Mouse (Mus musculus) frontal cortex, postnatal 14 days (tissue): ENCODE measurements at regions not wholly inside any gene's neighbourhood (a gene's known extent, or its start where the extent isn't known, plus 50 kb on each side); places are given as distances from the start of the nearest gene placed in this dataset.

Experiments used
- DNase-seq, 2 experiments: peaks; one replicate each; pipeline ENCODE4 v3.0.0; 2022; ENCODE audit warnings: low spot score in 2 of 2

DNA sequence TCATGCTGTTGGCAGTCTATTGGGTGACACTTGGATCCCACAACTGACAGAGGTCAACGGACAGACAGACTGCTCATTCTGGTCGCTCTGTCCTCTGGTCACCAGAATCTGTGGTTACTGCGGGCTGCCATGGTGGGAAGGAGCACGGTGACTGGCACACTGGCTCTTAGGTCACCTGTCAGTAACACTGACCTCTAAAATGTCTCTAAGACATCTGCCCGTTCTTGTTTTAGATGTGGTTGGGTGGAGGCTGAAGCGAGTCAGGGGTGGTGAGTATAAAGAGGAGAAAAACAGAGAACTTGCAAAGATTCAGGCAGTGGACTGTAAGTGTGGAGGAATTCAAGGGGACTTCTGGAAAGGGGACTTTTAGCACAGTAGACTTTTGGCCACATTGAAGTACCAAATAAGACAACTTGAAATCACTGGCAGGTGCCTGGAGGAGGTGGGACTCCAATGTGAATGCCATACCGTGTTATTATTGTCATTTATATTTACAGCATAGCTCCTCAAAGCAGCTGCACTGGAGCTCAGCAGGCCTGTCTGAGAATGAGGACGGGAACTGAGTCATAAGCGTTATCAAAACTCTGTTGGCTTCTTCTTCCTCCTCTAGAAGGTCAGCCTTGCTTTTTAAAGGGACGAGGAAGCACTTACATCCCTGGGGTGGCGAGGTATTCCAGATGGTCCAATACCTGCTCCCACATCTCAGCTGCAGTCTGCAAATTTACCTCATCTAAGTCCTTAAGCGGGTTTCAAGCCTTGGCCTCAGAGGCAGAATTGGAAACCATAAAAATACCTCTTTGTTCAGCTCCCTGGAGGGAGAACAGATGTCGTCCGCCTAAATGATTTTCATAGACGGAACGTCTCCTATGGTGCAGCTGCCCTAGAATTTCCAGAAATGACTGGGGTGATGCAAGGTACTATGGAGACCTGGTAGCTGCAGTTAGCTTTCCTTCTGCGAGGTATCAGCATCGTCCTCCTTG is 351.3 kb downstream of the Nuak1 start:
- DNase-seq = no peak

DNA sequence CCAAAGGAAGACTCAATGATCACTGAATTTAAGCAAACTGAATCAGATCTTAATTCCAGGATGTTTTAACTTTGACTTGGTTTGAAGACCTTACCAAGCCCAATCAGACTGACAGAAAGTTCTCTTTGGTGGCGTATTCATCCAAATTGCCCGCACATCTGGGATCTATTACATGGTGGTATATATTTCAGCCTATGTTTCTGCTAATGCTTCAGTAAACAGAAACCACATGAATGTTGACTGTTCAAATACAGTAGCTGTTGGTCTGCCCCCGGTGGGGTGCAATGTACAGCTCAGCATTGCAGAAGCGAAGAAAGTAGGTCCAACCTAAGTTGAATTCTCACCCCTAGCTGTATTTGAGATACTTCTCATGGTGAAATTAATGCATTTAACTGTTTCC is 346.5 kb downstream of the Nuak1 start:
- no peak for DNase-seq

DNA sequence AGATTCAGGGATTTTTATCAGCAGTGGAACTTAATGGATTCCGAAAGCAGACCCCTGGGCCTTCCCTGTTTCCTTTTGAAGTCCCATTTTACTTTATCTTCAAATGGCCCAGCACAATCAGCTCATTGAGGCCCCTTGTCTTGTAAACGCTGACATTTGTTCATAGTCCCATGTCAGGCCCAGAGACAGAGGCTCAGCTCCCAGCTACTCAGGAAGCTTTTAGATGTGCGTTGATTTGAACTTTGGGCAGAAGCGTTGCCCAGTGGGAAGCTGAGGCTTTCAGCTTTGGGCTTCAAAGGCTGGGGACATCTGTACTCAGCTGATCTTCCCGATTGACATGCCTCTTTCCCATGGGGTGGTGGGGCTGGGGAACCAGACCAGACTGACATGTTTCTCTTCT is 343.2 kb downstream of the Nuak1 start:
- DNase-seq = no peak

DNA sequence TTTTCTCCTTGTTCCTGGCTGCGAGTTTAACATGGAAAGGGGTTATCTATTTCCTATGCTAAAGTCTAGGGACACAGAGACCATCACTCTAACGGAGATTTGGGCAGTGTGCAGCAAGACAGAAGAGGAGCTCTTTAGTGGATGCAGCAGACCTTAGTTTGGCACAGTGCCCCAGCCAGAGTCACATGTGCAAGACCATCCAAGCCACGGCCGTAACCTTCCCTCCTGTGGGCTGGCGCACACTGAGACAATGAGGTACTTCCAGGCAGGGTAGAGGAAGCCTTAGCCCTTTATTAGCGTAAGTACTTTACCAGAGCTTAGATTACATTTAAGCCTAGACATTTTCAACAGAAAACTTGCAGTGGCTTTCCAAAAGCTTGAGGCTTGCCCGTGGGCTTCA is 336.4 kb downstream of the Nuak1 start:
- no peak for DNase-seq

DNA sequence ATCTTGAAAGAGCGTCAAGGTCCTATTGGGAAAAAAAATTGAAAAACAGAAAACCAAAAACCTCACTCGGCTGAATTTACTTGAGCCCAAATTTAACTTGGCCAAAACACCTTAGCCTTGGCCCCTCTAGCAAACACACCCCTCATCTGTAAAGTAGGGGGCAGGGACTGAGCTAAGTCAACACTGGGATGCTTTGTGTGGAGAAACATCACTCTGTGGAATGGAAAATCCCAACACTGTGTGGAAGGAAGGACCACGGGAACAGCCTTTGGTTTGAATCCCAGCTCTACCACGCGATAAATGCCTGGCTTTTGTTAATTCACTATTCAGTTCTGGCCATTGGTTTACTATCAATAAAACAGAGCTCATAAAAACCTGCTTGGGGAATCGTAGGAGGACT is 335.8 kb downstream of the Nuak1 start:
- DNase-seq = no peak

DNA sequence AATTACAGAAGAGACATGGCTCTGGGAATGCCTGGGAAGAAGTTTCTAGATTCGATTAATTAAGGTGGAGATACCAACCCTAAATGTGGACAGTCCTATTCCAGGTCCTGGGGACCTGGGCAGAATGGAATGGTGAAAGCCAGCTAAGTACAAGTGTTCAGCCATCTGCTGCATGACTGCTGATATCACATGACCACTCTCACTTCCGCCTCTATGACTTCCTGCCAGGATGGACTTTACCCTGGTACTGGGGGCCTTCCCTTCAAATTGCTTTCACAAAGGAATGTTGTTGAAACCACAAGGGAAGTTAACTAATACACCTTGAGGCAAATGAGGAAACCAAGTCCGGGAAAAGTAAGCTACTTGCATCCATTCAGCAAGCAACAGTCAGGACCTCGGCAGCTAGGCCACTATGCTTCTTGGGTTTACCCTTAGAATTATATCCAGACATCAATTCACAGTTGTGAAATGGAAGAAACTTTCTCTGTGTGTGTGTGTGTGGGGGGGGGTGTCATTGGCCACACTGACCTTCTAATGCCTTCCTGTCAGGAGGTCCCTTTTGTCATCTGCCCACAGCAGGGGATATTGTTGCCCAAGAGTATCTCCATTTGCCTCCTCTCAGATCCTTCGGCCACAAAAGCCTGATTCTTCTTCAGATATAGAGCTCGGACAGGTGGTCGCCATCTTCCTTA is 330.6 kb downstream of the Nuak1 start:
- DNase-seq = no peak

DNA sequence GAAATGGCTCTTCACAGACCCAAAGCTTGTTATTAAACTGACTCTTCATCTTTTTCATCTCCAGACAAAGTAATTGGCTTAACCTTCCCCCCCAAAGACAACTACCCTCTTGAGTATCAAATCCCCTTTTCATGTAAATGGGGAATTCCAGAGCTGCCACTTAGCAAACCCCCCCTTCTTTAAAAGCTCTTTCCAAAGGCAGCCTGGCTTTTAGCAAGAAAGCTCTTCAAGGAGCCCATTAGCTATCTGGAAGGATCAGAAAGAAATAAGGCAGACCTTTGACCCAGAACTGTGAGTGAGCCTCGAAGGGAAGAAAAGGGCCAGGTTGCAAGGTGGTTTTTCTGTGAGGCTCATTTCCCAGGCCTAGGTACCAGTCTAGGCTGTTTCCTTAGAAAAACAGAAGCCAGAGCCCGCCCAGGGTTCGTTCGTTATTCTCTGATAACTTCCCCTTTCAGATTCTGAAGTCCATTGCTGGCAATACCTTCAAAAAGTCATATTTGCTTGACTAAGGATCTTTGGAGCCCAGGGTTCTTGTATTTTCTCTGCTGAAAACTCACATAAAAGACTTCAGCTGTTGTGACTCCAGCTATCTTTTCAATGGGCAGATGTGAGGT is 329.9 kb downstream of the Nuak1 start:
- no peak for DNase-seq

DNA sequence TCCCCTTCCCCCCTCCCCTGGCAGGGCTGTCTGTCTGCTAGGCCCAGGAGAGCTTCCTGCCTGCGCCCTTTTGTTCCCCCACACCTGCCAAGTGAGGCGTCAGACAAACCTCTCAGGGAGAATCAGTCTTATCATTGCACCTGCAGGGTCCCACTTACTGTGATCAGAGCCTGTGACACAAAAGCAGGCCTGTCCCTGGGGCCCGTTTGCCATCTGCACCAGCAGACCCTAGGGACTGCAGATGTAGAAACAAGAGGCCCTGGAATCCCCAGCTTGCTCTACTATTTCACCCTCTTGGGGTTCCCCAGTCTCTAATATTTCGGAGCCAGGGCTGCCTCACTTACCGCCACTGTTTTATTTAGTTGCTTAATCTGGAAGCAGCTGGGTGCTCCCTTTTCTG is 328.9 kb downstream of the Nuak1 start:
- DNase-seq = no peak

- no peak for DNase-seq
Observed at GRCm38 (mm10) chr10:84111909-84112308, 328.5 kb downstream of the Nuak1 start.

DNA sequence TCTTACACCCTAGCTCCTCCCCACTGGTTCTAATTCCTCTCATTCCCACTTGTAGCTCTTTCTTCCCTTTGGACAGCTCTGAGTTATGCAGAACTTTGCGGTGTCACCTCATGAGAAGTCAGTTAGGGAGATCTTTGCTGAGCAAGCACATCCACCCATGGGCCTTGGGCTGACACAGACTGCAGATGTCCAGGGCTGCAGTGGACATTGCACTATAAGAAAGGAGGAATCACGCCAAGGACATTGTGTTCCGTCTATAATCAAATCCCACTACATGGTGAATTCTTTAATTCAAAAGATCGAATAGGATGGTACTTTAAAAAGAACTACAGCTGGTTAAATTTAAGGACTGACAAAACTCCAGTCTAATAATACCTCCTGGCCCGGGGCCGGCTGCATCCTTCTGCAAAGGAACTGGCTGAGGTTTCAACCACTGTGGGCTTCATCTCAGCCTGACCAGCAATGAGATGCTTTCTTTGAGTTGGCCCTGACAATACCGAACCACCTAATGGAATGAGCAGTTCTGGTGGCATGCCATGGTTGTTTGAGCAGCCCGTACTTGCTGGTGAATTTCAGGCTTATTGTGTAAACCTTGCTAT is 320.3 kb downstream of the Nuak1 start:
- DNase-seq = no peak

DNA sequence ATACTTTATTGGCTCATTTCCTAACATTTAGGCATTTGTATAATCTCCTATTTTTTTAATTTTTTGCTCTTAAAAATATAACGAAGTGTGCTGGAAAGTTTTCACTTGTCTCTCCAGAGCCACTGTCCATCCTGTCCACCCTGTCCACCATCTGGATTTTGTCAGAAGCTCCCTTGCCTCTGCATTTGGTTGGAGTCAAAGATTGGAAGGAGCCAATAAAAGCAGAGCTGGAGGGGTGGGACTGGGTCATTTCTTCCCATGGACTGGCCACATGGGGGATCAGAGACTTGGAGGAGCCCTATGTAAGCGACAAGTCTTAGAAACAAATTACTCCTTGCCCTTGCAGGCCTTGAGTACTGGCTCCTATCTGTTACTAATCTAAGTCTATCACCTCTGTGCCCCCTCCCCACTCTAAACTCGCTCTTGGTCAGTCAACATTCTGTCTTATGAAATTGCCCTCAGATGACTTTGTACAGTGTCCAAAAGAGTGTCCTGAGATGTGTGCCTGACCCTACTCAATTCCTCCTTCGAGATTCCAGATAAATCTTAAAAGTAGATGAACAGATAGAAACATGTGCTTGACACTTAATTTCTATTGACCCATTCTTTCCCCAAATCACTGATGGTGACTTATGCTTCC is 303.3 kb downstream of the Nuak1 start:
- DNase-seq = no peak

DNA sequence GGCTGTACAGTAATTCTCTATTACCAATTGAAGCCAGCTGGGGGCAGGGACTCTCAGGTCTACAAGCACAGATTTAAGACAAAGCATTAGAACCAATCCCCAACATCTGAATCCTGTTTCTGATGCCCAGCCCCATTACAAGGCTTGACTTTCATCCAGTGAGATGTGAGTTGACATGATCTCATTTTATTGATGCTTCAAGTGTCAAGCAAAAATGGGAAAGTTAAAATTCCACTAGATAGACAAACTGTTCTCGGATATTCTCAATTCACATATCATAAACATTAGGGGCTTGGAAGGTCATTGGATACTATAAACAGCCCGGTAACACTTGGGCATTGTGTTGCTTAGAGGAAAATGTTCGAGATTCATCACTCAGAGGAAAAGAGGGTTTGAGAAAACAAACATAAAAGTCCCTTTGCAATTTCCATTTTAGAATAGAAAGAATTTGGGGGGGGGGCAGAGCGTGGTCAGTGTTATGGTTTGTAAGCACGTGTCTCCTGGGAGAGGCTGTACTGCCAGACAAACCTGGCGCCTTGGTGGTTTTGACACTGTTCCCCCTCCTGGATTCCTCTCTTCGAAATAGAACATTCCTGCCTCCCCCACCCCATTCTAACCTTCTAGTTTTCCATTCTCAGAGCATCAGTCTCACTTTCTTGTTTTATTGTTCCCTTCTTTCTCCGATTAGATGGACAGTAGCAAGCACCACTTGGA is 297.5 kb downstream of the Nuak1 start:
- no peak for DNase-seq

DNA sequence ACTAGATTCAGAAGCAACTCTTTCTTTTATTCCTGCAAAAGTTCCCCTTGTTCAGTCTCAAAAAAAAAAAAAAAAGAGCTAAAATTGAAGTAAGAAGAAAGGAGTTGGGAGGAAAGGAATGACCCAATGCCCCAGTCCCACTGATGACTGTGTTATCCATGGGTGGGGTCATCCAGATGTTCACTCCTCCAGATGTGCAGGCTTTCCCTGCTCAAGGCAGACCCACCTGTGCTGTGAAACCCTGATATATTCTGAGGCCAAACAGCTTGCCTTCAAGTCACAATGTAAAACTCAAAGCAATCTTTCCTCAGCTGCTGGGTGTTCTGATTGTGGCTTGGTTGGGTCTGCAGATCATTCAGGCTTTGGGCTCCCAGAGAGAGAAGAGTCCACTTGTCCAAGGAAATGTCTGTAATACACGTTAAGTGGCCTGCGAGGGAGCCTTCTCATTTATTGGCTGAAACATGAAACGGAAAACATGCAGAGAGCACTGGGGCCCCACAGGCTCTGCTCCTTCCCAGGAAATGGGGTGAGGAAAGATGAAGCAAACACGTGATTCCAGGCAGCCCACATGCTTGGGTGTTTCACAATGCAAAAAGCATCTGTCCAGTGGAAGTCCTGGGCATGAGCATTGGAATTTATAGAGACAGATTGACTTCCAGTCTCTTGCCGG is 296.6 kb downstream of the Nuak1 start:
- no peak for DNase-seq

GRCm38 (mm10) chr10:84144344-84144687 is 296.1 kb downstream of the Nuak1 start:
- no peak for DNase-seq

DNA sequence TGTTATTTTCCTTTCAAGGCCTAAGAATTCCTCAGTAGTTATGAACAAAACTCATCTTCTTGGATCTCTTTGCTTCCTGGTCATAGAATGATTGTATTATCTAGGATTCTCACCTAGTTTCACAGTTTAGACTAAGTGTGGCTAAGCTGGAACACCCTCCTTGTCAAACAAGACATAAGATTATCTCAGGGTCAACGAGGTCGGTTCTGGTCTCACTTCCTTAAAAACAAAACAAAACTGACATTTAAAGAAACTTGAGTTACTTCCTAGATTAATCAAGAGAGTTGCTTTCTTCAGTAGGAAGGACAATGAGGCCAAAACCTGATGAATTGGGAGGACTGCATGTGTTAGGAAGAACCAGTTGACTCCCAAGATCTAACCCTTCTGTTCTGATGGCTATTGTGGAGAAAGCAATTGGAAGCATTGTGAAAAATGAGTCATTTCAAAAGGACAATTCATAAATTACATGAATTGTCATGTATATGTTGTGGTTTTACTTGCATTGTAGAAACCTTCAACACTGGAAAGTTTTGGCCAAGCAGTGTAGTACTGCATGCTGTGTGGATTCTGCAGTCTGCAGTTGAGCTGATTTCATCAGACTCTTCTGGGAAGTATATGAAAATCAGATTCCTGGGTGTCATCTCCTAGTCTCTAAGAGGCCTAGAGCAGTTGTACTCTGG is 293.0 kb downstream of the Nuak1 start:
- no peak for DNase-seq

GRCm38 (mm10) chr10:84163752-84164151 is 276.6 kb downstream of the Nuak1 start:
- DNase-seq = no peak

GRCm38 (mm10) chr10:84165832-84166567 is 274.4 kb downstream of the Nuak1 start:
- no peak for DNase-seq

DNA sequence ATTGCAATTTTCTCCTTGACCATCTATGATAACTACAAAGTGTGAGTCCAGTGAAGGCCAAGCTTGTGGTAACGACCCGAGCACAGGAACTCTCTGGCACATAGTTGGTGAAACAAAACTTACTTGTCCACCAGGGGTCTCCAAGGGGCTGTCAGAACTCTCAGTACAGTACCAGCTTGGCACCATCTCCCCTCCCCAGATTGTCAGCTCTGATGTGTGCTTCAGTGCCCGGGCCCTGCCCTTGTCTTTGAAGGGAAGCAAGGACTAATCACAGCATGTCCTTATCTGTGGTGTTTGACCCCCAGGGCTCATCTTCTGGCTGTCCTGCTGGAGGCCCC is 273.9 kb downstream of the Nuak1 start:
- DNase-seq = no peak

- DNase-seq = peak; percentile 32 to 35
Observed at GRCm38 (mm10) chr10:84172828-84173321, 267.5 kb downstream of the Nuak1 start.
